Mouse (Mus musculus) ES-E14 (cell line): ENCODE data around the gene Slc4a4.

Source experiments
- CHD2 ChIP-seq: IDR thresholded peaks from 2 replicates; pipeline ENCODE4 v1.6.1; 2014; ENCODE audit warnings: mild to moderate bottlenecking, low read depth, low read length, inconsistent platforms
- MAFK ChIP-seq: IDR thresholded peaks from 2 replicates; pipeline ENCODE4 v1.6.1; 2014; ENCODE audit warnings: mild to moderate bottlenecking, low read depth, low read length, inconsistent platforms; ENCODE audit not compliant: insufficient read depth

DNA sequence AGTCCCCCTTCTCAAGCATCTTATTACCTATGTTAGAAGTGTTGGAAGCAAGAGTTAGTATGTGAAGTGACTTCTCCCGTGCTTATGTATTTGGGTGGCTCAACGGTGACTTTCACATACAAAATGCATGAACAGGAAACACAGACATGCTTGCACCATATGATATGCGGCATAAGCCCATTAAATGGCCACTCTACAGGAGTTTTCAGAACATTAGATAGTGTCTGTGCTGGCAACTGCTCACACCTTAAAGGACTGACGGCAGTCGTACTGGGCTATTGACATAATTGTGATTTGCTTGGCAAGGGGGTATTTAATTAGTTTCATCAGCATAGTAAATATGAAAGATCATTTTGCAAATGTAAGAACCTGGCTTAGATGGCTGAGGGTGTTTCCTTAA, 674 bp upstream of the Slc4a4 start:
- TF ChIP-seq CHD2: no peak
- no peak for TF ChIP-seq MAFK
